Mouse (Mus musculus) hindbrain, embryonic 12.5 days (tissue): ENCODE measurements around the gene Heatr5b. TPM values are rescaled to one million over a fixed set of nuclear protein-coding genes. Genes with fewer than 3 reads are reported as not detected.

Experiments used
- ATAC-seq: fragments of 200-750 bp; cut with Nextera tagmentation; 2 replicates; pipeline ENCODE4 v1.8.0; 2017; ENCODE audit warnings: moderate TSS enrichment; ENCODE audit not compliant: low FRiP score
- H3K27ac ChIP-seq: fragments of 300-500 bp; sonication (generic); 2 replicates; pipeline ENCODE4 v1.5.1; 2016; ENCODE audit warnings: mild to moderate bottlenecking
- H3K27me3 ChIP-seq: fragments of 300-500 bp; sonication (generic); 2 replicates; pipeline ENCODE4 v1.6.1; 2016; ENCODE audit warnings: mild to moderate bottlenecking
- H3K36me3 ChIP-seq: fragments of 300-500 bp; sonication (generic); 2 replicates; pipeline ENCODE4 v1.6.1; 2016; ENCODE audit warnings: mild to moderate bottlenecking
- H3K4me1 ChIP-seq: fragments of 300-500 bp; sonication (generic); 2 replicates; pipeline ENCODE4 v1.6.1; 2016
- H3K4me2 ChIP-seq: fragments of 300-500 bp; sonication (generic); replicated peaks from 2 replicates; pipeline ENCODE4 v1.6.1; 2016; ENCODE audit warnings: mild to moderate bottlenecking
- H3K4me3 ChIP-seq: fragments of 300-500 bp; sonication (generic); 2 replicates; pipeline ENCODE4 v1.5.1; 2016; ENCODE audit warnings: mild to moderate bottlenecking
- H3K9ac ChIP-seq: fragments of 300-500 bp; sonication (generic); 2 replicates; pipeline ENCODE4 v1.6.1; 2016; ENCODE audit warnings: mild to moderate bottlenecking, moderate library complexity
- H3K9me3 ChIP-seq: fragments of 300-500 bp; sonication (generic); replicated peaks from 2 replicates; pipeline ENCODE4 v1.6.1; 2016; ENCODE audit warnings: mild to moderate bottlenecking
- WGBS: fragments of 180-500 bp; shearing (Covaris S2); methylation state at CpG from one replicate; pipeline ENCODE4 v1.1.7; 2016; 5-methylcytosine and 5-hydroxymethylcytosine counted together
- polyA plus RNA-seq: library from polyadenylated mRNA; unstranded; fragments of >200 nt; fragmentation: Nextera tagmentation; extraction: Ambion mirVana; gene quantifications from 2 replicates; pipeline ENCODE4 v1.2.1, GENCODE M21; 2016

Gene Heatr5b
- 24.8 and 25.5 TPM in 2 replicates for polyA plus RNA-seq

DNA sequence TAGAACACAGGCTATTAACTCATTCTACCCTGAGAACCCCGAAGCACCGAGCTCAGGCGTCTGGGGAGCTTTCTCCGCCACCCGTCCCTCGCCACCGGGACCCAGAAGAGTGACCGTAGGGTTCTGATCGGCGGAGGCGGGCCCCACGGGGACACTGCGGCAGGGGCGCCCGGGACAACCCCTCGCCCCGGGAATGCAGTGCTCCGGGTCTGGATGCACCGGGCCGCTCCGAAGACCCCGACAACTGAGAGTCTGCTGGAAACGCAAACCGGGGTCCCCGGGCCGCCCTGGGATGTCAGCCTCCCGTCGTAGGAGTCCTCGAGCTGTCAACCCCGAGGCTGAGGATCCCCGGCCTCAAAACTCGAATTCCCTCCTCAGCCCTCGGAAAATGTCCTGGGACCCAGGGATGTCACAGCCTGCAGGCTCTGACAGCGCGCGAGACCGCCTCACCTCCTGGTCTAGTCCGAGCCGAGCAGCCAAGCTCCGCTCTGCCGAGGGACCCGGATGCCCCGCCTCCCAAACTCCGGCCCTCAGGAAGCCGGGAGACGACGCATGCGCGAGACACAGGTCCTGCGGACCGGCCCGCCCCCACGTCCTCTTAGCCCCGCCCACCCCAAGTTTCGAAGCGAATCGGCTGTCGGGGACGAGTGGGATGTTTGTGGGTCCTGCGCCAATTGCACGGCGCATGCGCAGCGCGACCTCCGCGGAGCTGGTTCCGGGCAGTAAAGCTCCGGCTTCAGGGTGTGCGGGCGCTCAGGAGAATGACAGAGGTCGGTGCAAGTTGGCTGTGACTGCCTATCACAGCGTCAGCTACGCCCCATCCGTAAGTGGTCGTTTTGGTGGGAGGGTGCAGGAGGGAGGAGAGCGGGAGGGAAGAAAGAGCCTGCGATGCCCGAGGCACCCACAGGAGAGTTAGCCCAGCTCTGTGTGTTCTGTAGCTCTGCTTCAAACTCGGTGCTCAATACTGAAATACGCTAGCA is at the start of gene Heatr5b, which contains the start of gene Gpatch11:
TSS of gene Heatr5b (minus strand) at position 509 of the 980 bp plus-strand sequence.
TSS of gene Gpatch11 (plus strand) at position 712 of the 980 bp plus-strand sequence.
- ATAC-seq: peak; percentile 99
- Histone ChIP-seq H3K9me3 (no peaks in the 10 kb centered on the region), H3K27ac (peak within 1 kb of the TSS; percentile 86), H3K4me1 (0 out of 2 replicates have a peak, but pooled peaks cover 5% of the 10 kb centered on the region), H3K27me3 (no peaks in the 10 kb centered on the region), H3K36me3 (peaks cover 25% of the 10 kb centered on the region), H3K4me2 (peak within 1 kb of the TSS; percentile 87), H3K4me3 (peak within 1 kb of the TSS; percentile 65), H3K9ac (peak within 1 kb of the TSS; percentile 79)
- WGBS: under 1% methylated on average over 81 of the region's 81 CpGs

DNA sequence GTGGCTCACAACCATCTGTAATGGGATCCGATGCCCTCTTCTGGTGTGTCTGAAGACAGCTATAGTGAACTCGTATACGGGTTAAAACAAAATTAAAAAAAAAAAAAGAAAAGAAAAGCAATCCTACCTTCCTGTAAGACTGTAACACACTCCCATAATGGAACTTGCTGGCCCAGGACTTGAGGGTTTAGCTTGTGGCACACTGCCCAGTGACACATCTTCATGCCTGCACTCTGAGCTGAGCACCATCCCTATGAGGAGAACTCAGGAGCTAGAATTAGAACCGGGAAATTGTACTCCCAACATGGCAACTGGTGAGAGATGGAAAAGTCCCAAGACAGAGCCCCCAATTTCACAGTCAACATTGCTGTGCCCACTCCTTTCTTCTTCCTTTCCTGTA is 48.1 kb upstream of the Heatr5b start:
- WGBS: 95% methylated on average over 4 of the region's 4 CpGs
- ATAC-seq: no peak
- H3K27me3 ChIP-seq: no peaks in the 10 kb centered on the region
- no peaks in the 10 kb centered on the region for H3K9me3 ChIP-seq
- H3K9ac ChIP-seq: no peak overlapping the region
- no peak overlapping the region for H3K4me2 ChIP-seq
- no peak overlapping the region for H3K4me3 ChIP-seq
- H3K4me1 ChIP-seq: peaks cover 15% of the 10 kb centered on the region
- no peak overlapping the region for H3K27ac ChIP-seq
- no peaks in the 10 kb centered on the region for H3K36me3 ChIP-seq

DNA sequence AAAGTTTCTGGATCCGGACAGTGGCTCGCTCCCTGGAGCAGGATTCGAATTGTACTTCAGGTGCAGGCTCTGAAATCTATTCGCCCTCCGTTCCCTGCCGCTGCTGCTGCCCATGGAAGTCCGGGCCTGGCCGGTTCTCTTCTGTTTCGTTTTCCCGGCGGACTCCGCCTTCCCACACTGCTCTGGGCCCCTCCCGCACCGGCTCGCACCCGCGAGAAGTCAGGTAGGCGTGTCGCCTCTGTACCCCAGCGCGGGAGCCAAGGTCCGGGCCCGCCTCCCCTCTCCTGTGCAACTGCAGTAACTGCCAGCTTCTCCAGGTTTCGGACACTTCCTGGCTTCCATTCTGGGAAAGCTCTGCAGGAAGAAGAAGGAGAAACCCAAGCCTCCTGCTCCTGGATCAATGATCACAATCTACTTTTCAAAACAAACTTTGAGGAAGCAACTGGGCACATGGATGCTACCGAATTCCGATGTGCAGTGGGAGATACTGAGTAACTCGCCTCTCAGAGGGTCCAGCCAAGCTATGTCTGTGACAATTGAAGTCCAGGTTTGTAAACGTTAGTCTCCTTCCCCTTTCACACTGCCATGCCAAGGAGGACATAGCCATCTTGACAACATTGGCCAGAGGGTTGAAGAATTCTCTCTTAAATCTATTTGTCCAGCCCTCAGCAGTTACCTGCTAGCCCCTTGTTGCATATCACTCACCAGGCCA is 47.4 kb upstream of the Heatr5b start, which contains the start of gene Eif2ak2:
TSS of gene Eif2ak2 (minus strand) at position 173 of the 712 bp plus-strand sequence.
- ATAC-seq: peak; percentile 94
- H3K4me3 ChIP-seq: peak within 1 kb of the TSS; percentile 48
- no peaks in the 10 kb centered on the region for H3K36me3 ChIP-seq
- H3K27ac ChIP-seq: peak within 1 kb of the TSS; percentile 30; the same call in 1 of the 2 replicates
- peak within 1 kb of the TSS; percentile 60 for H3K9ac ChIP-seq
- 3% methylated on average over 28 of the region's 28 CpGs for WGBS
- peaks cover 15% of the 10 kb centered on the region for H3K4me1 ChIP-seq
- H3K4me2 ChIP-seq: peak within 1 kb of the TSS; percentile 81
- H3K27me3 ChIP-seq: no peaks in the 10 kb centered on the region
- H3K9me3 ChIP-seq: no peaks in the 10 kb centered on the region

- peak overlapping the region; percentile 60 for H3K9ac ChIP-seq
- peak overlapping the region; percentile 48 for H3K4me3 ChIP-seq
- H3K27me3 ChIP-seq: no peaks in the 10 kb centered on the region
- 0 out of 2 replicates have a peak overlapping the region, but pooled peaks have one; percentile 30 for H3K27ac ChIP-seq
- 13% methylated on average over 4 of the region's 7 CpGs for WGBS
- peaks cover 15% of the 10 kb centered on the region for H3K4me1 ChIP-seq
- H3K36me3 ChIP-seq: no peaks in the 10 kb centered on the region
- peak; percentile 86 for ATAC-seq
- H3K9me3 ChIP-seq: no peaks in the 10 kb centered on the region
- H3K4me2 ChIP-seq: peak overlapping the region; percentile 81
Observed at GRCm38 (mm10) chr17:78881878-78882304, 46.7 kb upstream of the Heatr5b start.

- Histone ChIP-seq H3K27me3 (no peaks in the 10 kb centered on the region), H3K9ac (no peak overlapping the region), H3K4me1 (no peaks in the 10 kb centered on the region), H3K36me3 (0 out of 2 replicates have a peak, but pooled peaks cover 4% of the 10 kb centered on the region), H3K27ac (no peak overlapping the region), H3K4me2 (no peak overlapping the region), H3K4me3 (no peak overlapping the region), H3K9me3 (no peaks in the 10 kb centered on the region)
- no peak for ATAC-seq
- WGBS: 90% methylated on average over 6 of the region's 6 CpGs
Observed at GRCm38 (mm10) chr17:78873886-78874285, 38.7 kb upstream of the Heatr5b start.

GRCm38 (mm10) chr17:78856243-78856642 is 21.1 kb upstream of the Heatr5b start:
- no peak overlapping the region for H3K4me2 ChIP-seq
- 88% methylated on average over 10 of the region's 10 CpGs for WGBS
- no peak overlapping the region for H3K27ac ChIP-seq
- no peaks in the 10 kb centered on the region for H3K9me3 ChIP-seq
- H3K36me3 ChIP-seq: peaks cover 12% of the 10 kb centered on the region
- no peaks in the 10 kb centered on the region for H3K27me3 ChIP-seq
- no peaks in the 10 kb centered on the region for H3K4me1 ChIP-seq
- H3K9ac ChIP-seq: no peak overlapping the region
- ATAC-seq: no peak
- no peak overlapping the region for H3K4me3 ChIP-seq

DNA sequence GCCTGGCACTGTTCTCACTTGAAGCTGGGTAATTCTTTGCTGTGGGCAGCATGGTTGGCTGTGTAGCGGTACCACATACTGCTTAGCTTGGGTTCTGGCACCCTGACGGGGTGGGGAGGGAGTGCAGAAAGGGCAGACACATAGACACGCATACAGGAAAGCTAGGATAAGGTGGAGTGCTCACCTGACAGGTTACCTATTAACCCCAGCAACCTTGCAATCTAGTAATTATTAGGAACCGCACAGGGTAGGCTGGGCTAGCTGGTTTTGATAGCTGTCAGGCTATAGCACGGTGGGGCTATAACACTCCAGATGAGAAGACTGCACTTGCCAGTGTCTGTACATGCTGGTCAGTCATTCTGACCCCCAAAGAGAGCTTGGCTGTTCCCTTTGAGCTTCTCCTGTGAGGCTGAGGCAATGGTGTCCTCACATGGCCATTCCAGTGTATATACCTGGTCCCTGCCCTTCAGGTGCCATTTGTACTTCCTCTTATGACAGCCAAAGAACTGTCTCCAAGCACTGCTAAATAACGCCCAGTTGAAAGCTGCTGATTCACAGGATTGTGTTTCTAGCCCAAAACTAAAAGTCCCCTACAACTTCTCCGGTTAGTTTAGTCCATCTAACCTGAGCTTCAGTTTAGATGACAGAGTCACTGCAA is 7.2 kb upstream of the Heatr5b start:
- no peak for ATAC-seq
- H3K4me3 ChIP-seq: no peak overlapping the region
- no peak overlapping the region for H3K27ac ChIP-seq
- no peak overlapping the region for H3K4me2 ChIP-seq
- no peaks in the 10 kb centered on the region for H3K27me3 ChIP-seq
- no peaks in the 10 kb centered on the region for H3K4me1 ChIP-seq
- no peak overlapping the region for H3K9ac ChIP-seq
- H3K9me3 ChIP-seq: no peaks in the 10 kb centered on the region
- H3K36me3 ChIP-seq: peaks cover 77% of the 10 kb centered on the region
- 93% methylated on average over 7 of the region's 7 CpGs for WGBS

- peaks cover 23% of the 10 kb centered on the region for H3K36me3 ChIP-seq
- H3K27ac ChIP-seq: peak overlapping the region; percentile 83
- peak overlapping the region; percentile 65 for H3K4me3 ChIP-seq
- peak overlapping the region; percentile 63 for H3K9ac ChIP-seq
- ATAC-seq: no peak
- H3K4me1 ChIP-seq: 0 out of 2 replicates have a peak, but pooled peaks cover 5% of the 10 kb centered on the region
- WGBS: 41% methylated on average over 2 of the region's 2 CpGs
- H3K9me3 ChIP-seq: no peaks in the 10 kb centered on the region
- H3K27me3 ChIP-seq: no peaks in the 10 kb centered on the region
- peak overlapping the region; percentile 87 for H3K4me2 ChIP-seq
Observed at GRCm38 (mm10) chr17:78836056-78836455, 892 bp upstream of the Heatr5b start.

GRCm38 (mm10) chr17:78824346-78824745 is 10.8 kb downstream of the Heatr5b start:
- Histone ChIP-seq H3K9me3 (no peaks in the 10 kb centered on the region), H3K4me3 (no peak overlapping the region), H3K36me3 (peaks cover 72% of the 10 kb centered on the region), H3K27ac (no peak overlapping the region), H3K4me2 (no peak overlapping the region), H3K9ac (no peak overlapping the region), H3K4me1 (no peaks in the 10 kb centered on the region), H3K27me3 (no peaks in the 10 kb centered on the region)
- no peak for ATAC-seq
- 90% methylated on average over 13 of the region's 13 CpGs for WGBS

DNA sequence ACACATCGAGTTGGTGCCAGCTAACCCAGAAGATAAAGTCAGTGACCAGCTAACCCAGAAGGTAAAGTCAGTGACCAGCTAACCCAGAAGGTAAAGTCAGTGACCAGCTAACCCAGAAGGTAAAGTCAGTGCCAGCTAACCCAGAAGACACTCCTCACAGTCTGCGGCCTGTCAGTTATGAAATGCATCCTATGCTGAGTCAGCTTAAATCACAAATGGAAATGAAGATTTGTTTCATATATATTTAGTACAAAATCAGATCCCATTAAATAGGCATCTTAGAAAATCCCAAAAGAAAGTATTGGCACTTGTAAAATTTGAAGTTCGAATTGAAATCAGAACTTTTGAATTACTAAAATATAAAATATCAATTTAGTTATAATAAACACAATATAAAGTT is 25.6 kb downstream of the Heatr5b start:
- no peaks in the 10 kb centered on the region for H3K27me3 ChIP-seq
- no peak for ATAC-seq
- no peak overlapping the region for H3K9ac ChIP-seq
- no peaks in the 10 kb centered on the region for H3K9me3 ChIP-seq
- no peak overlapping the region for H3K27ac ChIP-seq
- peaks cover 43% of the 10 kb centered on the region for H3K36me3 ChIP-seq
- H3K4me3 ChIP-seq: no peak overlapping the region
- no peaks in the 10 kb centered on the region for H3K4me1 ChIP-seq
- WGBS: 92% methylated on average over 3 of the region's 3 CpGs
- no peak overlapping the region for H3K4me2 ChIP-seq

GRCm38 (mm10) chr17:78809019-78809418 is 26.1 kb downstream of the Heatr5b start:
- Histone ChIP-seq H3K4me2 (no peak overlapping the region), H3K4me1 (no peaks in the 10 kb centered on the region), H3K4me3 (no peak overlapping the region), H3K9ac (no peak overlapping the region), H3K27ac (no peak overlapping the region), H3K27me3 (no peaks in the 10 kb centered on the region), H3K9me3 (no peaks in the 10 kb centered on the region), H3K36me3 (peaks cover 41% of the 10 kb centered on the region)
- no peak for ATAC-seq
